Mouse (Mus musculus) liver, postnatal 0 days (tissue): ENCODE measurements around the gene Bco2. TPM values are rescaled to one million over a fixed set of nuclear protein-coding genes. Genes with fewer than 3 reads are reported as not detected.

Source experiments
- ATAC-seq: fragments of 200-750 bp; cut with Nextera tagmentation; 2 replicates; pipeline ENCODE4 v1.8.0; 2017; ENCODE audit warnings: mild to moderate bottlenecking, moderate library complexity
- DNase-seq: peaks from one replicate; pipeline ENCODE4 v3.0.0-alpha.2; 2016
- H3K27ac ChIP-seq: fragments of 300-500 bp; sonication (generic); 2 replicates; pipeline ENCODE4 v1.5.1; 2014; ENCODE audit warnings: antibody characterized with exemption, moderate library complexity, mild to moderate bottlenecking, low read depth
- H3K27me3 ChIP-seq: fragments of 300-500 bp; sonication (generic); 2 replicates; pipeline ENCODE4 v1.6.1; 2014; ENCODE audit warnings: low read length, control low read depth, mixed read lengths; ENCODE audit not compliant: insufficient read depth
- H3K36me3 ChIP-seq: fragments of 300-500 bp; sonication (generic); replicated peaks from 2 replicates; pipeline ENCODE4 v1.6.1; 2014; ENCODE audit warnings: mild to moderate bottlenecking, control low read depth, low read length, moderate library complexity, mixed read lengths; ENCODE audit not compliant: insufficient read depth
- H3K4me1 ChIP-seq: fragments of 300-500 bp; sonication (generic); 2 replicates; pipeline ENCODE4 v1.6.1; 2014; ENCODE audit warnings: antibody characterized with exemption, mild to moderate bottlenecking, control low read depth; ENCODE audit not compliant: insufficient read depth
- H3K4me2 ChIP-seq: fragments of 300-500 bp; sonication (generic); 2 replicates; pipeline ENCODE4 v1.6.1; 2014; ENCODE audit warnings: low read depth, mild to moderate bottlenecking, low read length, moderate library complexity, mixed read lengths
- H3K4me3 ChIP-seq: fragments of 300-500 bp; sonication (generic); 2 replicates; pipeline ENCODE4 v1.5.1; 2014; ENCODE audit warnings: low read depth, low read length
- H3K9ac ChIP-seq: fragments of 300-500 bp; sonication (generic); replicated peaks from 2 replicates; pipeline ENCODE4 v1.6.1; 2014; ENCODE audit warnings: mild to moderate bottlenecking, moderate library complexity
- H3K9me3 ChIP-seq: fragments of 300-500 bp; sonication (generic); 2 replicates; pipeline ENCODE4 v1.6.1; 2016; ENCODE audit warnings: mild to moderate bottlenecking, control low read depth, low read length, mixed read lengths
- CTCF ChIP-seq: sonication (generic); IDR thresholded peaks from 2 replicates; pipeline ENCODE4 v1.5.1; 2016; ENCODE audit warnings: antibody characterized with exemption, low read depth
- EP300 ChIP-seq: IDR thresholded peaks from 2 replicates; pipeline ENCODE4 v1.6.1; 2016; ENCODE audit warnings: antibody characterized with exemption, low read depth, mild to moderate bottlenecking
- WGBS: fragments of 180-500 bp; shearing (Covaris S2); extraction: QIAGEN DNeasy Blood & Tissue Kit; methylation state at CpG from one replicate; pipeline ENCODE4 v1.1.7; 2014; ENCODE audit not compliant: insufficient replicate concordance; 5-methylcytosine and 5-hydroxymethylcytosine counted together
- polyA plus RNA-seq: library from polyadenylated mRNA; unstranded; fragments of >200 nt; fragmentation: Nextera tagmentation; extraction: Ambion mirVana; gene quantifications from 2 replicates; pipeline ENCODE4 v1.2.1, GENCODE M21; 2015

The Bco2 gene
- polyA plus RNA-seq, 1 experiment from 2014 or later: 1.1 TPM

GRCm38 (mm10) chr9:50565173-50565572 is 10.2 kb upstream of the Bco2 start:
- TF ChIP-seq CTCF (no peak), EP300 (no peak)
- DNase-seq (no peak), ATAC-seq (no peak)
- Histone ChIP-seq H3K9ac (no peak overlapping the region), H3K27ac (no peak overlapping the region), H3K36me3 (no peaks in the 10 kb centered on the region), H3K4me3 (no peak overlapping the region), H3K9me3 (no peaks in the 10 kb centered on the region), H3K27me3 (no peaks in the 10 kb centered on the region), H3K4me1 (no peaks in the 10 kb centered on the region), H3K4me2 (no peak overlapping the region)
- 69% methylated on average over 7 of the region's 7 CpGs for WGBS

GRCm38 (mm10) chr9:50561918-50562360 is 7.0 kb upstream of the Bco2 start:
- no peaks in the 10 kb centered on the region for H3K4me1 ChIP-seq
- no peak overlapping the region for H3K4me3 ChIP-seq
- 70% methylated on average over 2 of the region's 2 CpGs for WGBS
- H3K27me3 ChIP-seq: no peaks in the 10 kb centered on the region
- ATAC-seq: no peak
- no peak overlapping the region for H3K27ac ChIP-seq
- no peak for TF ChIP-seq CTCF
- TF ChIP-seq EP300: no peak
- no peaks in the 10 kb centered on the region for H3K36me3 ChIP-seq
- H3K9ac ChIP-seq: no peak overlapping the region
- H3K4me2 ChIP-seq: no peak overlapping the region
- H3K9me3 ChIP-seq: no peaks in the 10 kb centered on the region
- no peak for DNase-seq

- no peak within 1 kb of the TSS for H3K4me3 ChIP-seq
- no peak within 1 kb of the TSS for H3K27ac ChIP-seq
- DNase-seq (no peak), ATAC-seq (peak; percentile 67)
- H3K9me3 ChIP-seq: no peaks in the 10 kb centered on the region
- H3K4me1 ChIP-seq: no peaks in the 10 kb centered on the region
- H3K4me2 ChIP-seq: no peak within 1 kb of the TSS
- TF ChIP-seq EP300 (no peak), CTCF (no peak)
- no peak within 1 kb of the TSS for H3K9ac ChIP-seq
- WGBS: 84% methylated on average over 38 of the region's 38 CpGs
- no peaks in the 10 kb centered on the region for H3K36me3 ChIP-seq
- no peaks in the 10 kb centered on the region for H3K27me3 ChIP-seq
Measured at GRCm38 (mm10) chr9:50561145-50561917, 6.3 kb upstream of the Bco2 start, which contains the start of gene Tex12. TSS of gene Tex12 (minus strand) at chr9:50561325.

GRCm38 (mm10) chr9:50554241-50555093 is 514 bp downstream of the Bco2 start, which contains the start of gene Il18:
TSS of gene Il18 (plus strand) at chr9:50554827.
- H3K4me1 ChIP-seq: peaks cover 7% of the 10 kb centered on the region; the same call in 1 of the 2 replicates
- H3K9me3 ChIP-seq: no peaks in the 10 kb centered on the region
- ATAC-seq (peak; percentile 88), DNase-seq (peak; percentile 33)
- peak within 1 kb of the TSS; percentile 50 for H3K9ac ChIP-seq
- H3K4me3 ChIP-seq: peak within 1 kb of the TSS; percentile 37
- TF ChIP-seq EP300: no peak
- no peak for TF ChIP-seq CTCF
- peak within 1 kb of the TSS; percentile 65 for H3K4me2 ChIP-seq
- no peaks in the 10 kb centered on the region for H3K27me3 ChIP-seq
- no peaks in the 10 kb centered on the region for H3K36me3 ChIP-seq
- 28% methylated on average over 12 of the region's 12 CpGs for WGBS
- peak within 1 kb of the TSS; percentile 84 for H3K27ac ChIP-seq

GRCm38 (mm10) chr9:50553547-50553946 is 1.4 kb downstream of the Bco2 start:
- Histone ChIP-seq H3K27me3 (no peaks in the 10 kb centered on the region), H3K9ac (no peak overlapping the region), H3K9me3 (no peaks in the 10 kb centered on the region), H3K4me2 (no peak overlapping the region), H3K36me3 (no peaks in the 10 kb centered on the region), H3K27ac (no peak overlapping the region), H3K4me1 (peaks cover 7% of the 10 kb centered on the region; the same call in 1 of the 2 replicates), H3K4me3 (no peak overlapping the region)
- DNase-seq: no peak
- ATAC-seq: no peak
- 43% methylated on average over 2 of the region's 2 CpGs for WGBS
- TF ChIP-seq EP300 (no peak), CTCF (no peak)

GRCm38 (mm10) chr9:50552206-50552605 is 2.8 kb downstream of the Bco2 start:
- TF ChIP-seq CTCF (no peak), EP300 (no peak)
- ATAC-seq (no peak), DNase-seq (no peak)
- no peak overlapping the region for H3K4me2 ChIP-seq
- no peaks in the 10 kb centered on the region for H3K9me3 ChIP-seq
- no peak overlapping the region for H3K4me3 ChIP-seq
- H3K4me1 ChIP-seq: peaks cover 7% of the 10 kb centered on the region; the same call in 1 of the 2 replicates
- H3K9ac ChIP-seq: no peak overlapping the region
- no peak overlapping the region for H3K27ac ChIP-seq
- 53% methylated on average over 5 of the region's 5 CpGs for WGBS
- no peaks in the 10 kb centered on the region for H3K27me3 ChIP-seq
- no peaks in the 10 kb centered on the region for H3K36me3 ChIP-seq
